Mouse (Mus musculus): Measurements from ENCODE around the gene Fstl5. TPM values are rescaled to one million over a fixed set of nuclear protein-coding genes. Genes with fewer than 3 reads are reported as not detected.
"Not testable (repeated sequence)": the region's sequence is repeated elsewhere in the genome, so short reads cannot be mapped to it uniquely, and the experiment has no call there.

Fstl5 gene
- polyA plus RNA-seq, 1 experiment from 2014 or later = not detected

GRCm38 (mm10) chr3:76369910-76370309 is 295.8 kb downstream of the Fstl5 start:
- no peaks in the 10 kb centered on the region for H3K36me3 ChIP-seq (replicated peaks; ENCODE audit: insufficient read depth, low read length)
- no peak overlapping the region for H3K9ac ChIP-seq (replicated peaks)
- H3K4me1 ChIP-seq (ENCODE audit: insufficient read depth) = no peaks in the 10 kb centered on the region
- H3K4me3 ChIP-seq (ENCODE audit: low read depth, low read length) = no peak overlapping the region
- no peak for ATAC-seq
- DNase-seq = no peak
- no peaks in the 10 kb centered on the region for H3K9me3 ChIP-seq (ENCODE audit: low read length)
- H3K27me3 ChIP-seq (ENCODE audit: insufficient read depth, low read length) = no peaks in the 10 kb centered on the region
- WGBS (ENCODE audit: insufficient replicate concordance) = 83% methylated on average over 4 of the region's 4 CpGs
- TF ChIP-seq EP300 (IDR thresholded peaks at IDR 0.05; ENCODE audit: low read depth) (no peak), CTCF (IDR thresholded peaks at IDR 0.05; ENCODE audit: low read depth) (no peak)
- no peak overlapping the region for H3K27ac ChIP-seq (ENCODE audit: low read depth)
- H3K4me2 ChIP-seq (ENCODE audit: low read depth, low read length) = no peak overlapping the region

GRCm38 (mm10) chr3:76428775-76429372 is 354.8 kb downstream of the Fstl5 start:
- no peaks in the 10 kb centered on the region for H3K36me3 ChIP-seq (replicated peaks; ENCODE audit: insufficient read depth, low read length)
- TF ChIP-seq EP300 (IDR thresholded peaks at IDR 0.05; ENCODE audit: low read depth) (no peak), CTCF (IDR thresholded peaks at IDR 0.05; ENCODE audit: low read depth) (no peak)
- ATAC-seq (no peak), DNase-seq (no peak)
- H3K4me3 ChIP-seq (ENCODE audit: low read depth, low read length) = no peak overlapping the region
- no peak overlapping the region for H3K27ac ChIP-seq (ENCODE audit: low read depth)
- no peak overlapping the region for H3K9ac ChIP-seq (replicated peaks)
- H3K9me3 ChIP-seq (ENCODE audit: low read length) = no peaks in the 10 kb centered on the region
- WGBS (ENCODE audit: insufficient replicate concordance) = 76% methylated on average over 6 of the region's 6 CpGs
- H3K4me2 ChIP-seq (ENCODE audit: low read depth, low read length) = no peak overlapping the region
- no peaks in the 10 kb centered on the region for H3K27me3 ChIP-seq (ENCODE audit: insufficient read depth, low read length)
- H3K4me1 ChIP-seq (ENCODE audit: insufficient read depth) = no peaks in the 10 kb centered on the region

- DNase-seq (no peak), ATAC-seq (no peak)
- TF ChIP-seq CTCF (IDR thresholded peaks at IDR 0.05; ENCODE audit: low read depth) = no peak
- no peak for TF ChIP-seq EP300 (IDR thresholded peaks at IDR 0.05; ENCODE audit: low read depth)
- Histone ChIP-seq H3K4me1 (ENCODE audit: insufficient read depth) (no peaks in the 10 kb centered on the region), H3K4me3 (ENCODE audit: low read depth, low read length) (no peak overlapping the region), H3K36me3 (replicated peaks; ENCODE audit: insufficient read depth, low read length) (no peaks in the 10 kb centered on the region), H3K4me2 (ENCODE audit: low read depth, low read length) (no peak overlapping the region), H3K27ac (ENCODE audit: low read depth) (no peak overlapping the region), H3K27me3 (ENCODE audit: insufficient read depth, low read length) (no peaks in the 10 kb centered on the region), H3K9ac (replicated peaks) (no peak overlapping the region), H3K9me3 (ENCODE audit: low read length) (no peaks in the 10 kb centered on the region)
Observed at GRCm38 (mm10) chr3:76467229-76467874, 393.3 kb downstream of the Fstl5 start.

GRCm38 (mm10) chr3:76468147-76468546 is 394.1 kb downstream of the Fstl5 start:
- H3K9ac ChIP-seq (replicated peaks) = no peak overlapping the region
- no peaks in the 10 kb centered on the region for H3K4me1 ChIP-seq (ENCODE audit: insufficient read depth)
- no peak for DNase-seq
- H3K36me3 ChIP-seq (replicated peaks; ENCODE audit: insufficient read depth, low read length) = no peaks in the 10 kb centered on the region
- H3K4me3 ChIP-seq (ENCODE audit: low read depth, low read length) = no peak overlapping the region
- ATAC-seq = no peak
- TF ChIP-seq CTCF (IDR thresholded peaks at IDR 0.05; ENCODE audit: low read depth) (no peak), EP300 (IDR thresholded peaks at IDR 0.05; ENCODE audit: low read depth) (no peak)
- no peaks in the 10 kb centered on the region for H3K27me3 ChIP-seq (ENCODE audit: insufficient read depth, low read length)
- H3K27ac ChIP-seq (ENCODE audit: low read depth) = no peak overlapping the region
- H3K4me2 ChIP-seq (ENCODE audit: low read depth, low read length) = no peak overlapping the region
- no peaks in the 10 kb centered on the region for H3K9me3 ChIP-seq (ENCODE audit: low read length)
- 54% methylated on average over 1 of the region's 1 CpGs for WGBS (ENCODE audit: insufficient replicate concordance)

GRCm38 (mm10) chr3:76507891-76508290 is 433.8 kb downstream of the Fstl5 start:
- H3K27me3 ChIP-seq (ENCODE audit: insufficient read depth, low read length); DNase-seq; H3K4me2 ChIP-seq (ENCODE audit: low read depth, low read length); H3K27ac ChIP-seq (ENCODE audit: low read depth); H3K4me3 ChIP-seq (ENCODE audit: low read depth, low read length); H3K9me3 ChIP-seq (ENCODE audit: low read length); ATAC-seq; H3K36me3 ChIP-seq (replicated peaks; ENCODE audit: insufficient read depth, low read length); H3K9ac ChIP-seq (replicated peaks); H3K4me1 ChIP-seq (ENCODE audit: insufficient read depth): not testable (repeated sequence)
- WGBS (ENCODE audit: insufficient replicate concordance) = 59% methylated on average over 3 of the region's 3 CpGs

- 84% methylated on average over 14 of the region's 14 CpGs for WGBS (ENCODE audit: insufficient replicate concordance)
Observed at GRCm38 (mm10) chr3:76508811-76509210, 434.7 kb downstream of the Fstl5 start.

More at GRCm38 (mm10) chr3:76508811-76509210, 434.7 kb downstream of the Fstl5 start:
- Histone ChIP-seq H3K36me3 (replicated peaks; ENCODE audit: insufficient read depth, low read length) (no peaks in the 10 kb centered on the region), H3K4me2 (ENCODE audit: low read depth, low read length) (no peak overlapping the region), H3K27me3 (ENCODE audit: insufficient read depth, low read length) (no peaks in the 10 kb centered on the region), H3K4me1 (ENCODE audit: insufficient read depth) (no peaks in the 10 kb centered on the region), H3K4me3 (ENCODE audit: low read depth, low read length) (no peak overlapping the region), H3K9ac (replicated peaks) (no peak overlapping the region), H3K9me3 (ENCODE audit: low read length) (no peaks in the 10 kb centered on the region), H3K27ac (ENCODE audit: low read depth) (no peak overlapping the region)
- ATAC-seq = no peak
- TF ChIP-seq EP300 (IDR thresholded peaks at IDR 0.05; ENCODE audit: low read depth) (no peak), CTCF (IDR thresholded peaks at IDR 0.05; ENCODE audit: low read depth) (no peak)
- no peak for DNase-seq

Data from liver, postnatal 0 days (tissue).